Mouse (Mus musculus) ES-E14 (cell line): Measurements from ENCODE around the gene Rnf144b.

ENCODE experiments used
- CHD2 ChIP-seq: IDR thresholded peaks from 2 replicates; pipeline ENCODE4 v1.6.1; 2014; ENCODE audit warnings: mild to moderate bottlenecking, low read depth, low read length, inconsistent platforms
- ZC3H11A ChIP-seq: IDR thresholded peaks from 2 replicates; pipeline ENCODE4 v1.6.1; 2012; ENCODE audit warnings: low read depth, mild to moderate bottlenecking, inconsistent platforms, low read length, borderline replicate concordance
- ZNF384 ChIP-seq: IDR thresholded peaks from 2 replicates; pipeline ENCODE4 v1.6.1; 2012; ENCODE audit warnings: low read depth, low read length, inconsistent platforms

DNA sequence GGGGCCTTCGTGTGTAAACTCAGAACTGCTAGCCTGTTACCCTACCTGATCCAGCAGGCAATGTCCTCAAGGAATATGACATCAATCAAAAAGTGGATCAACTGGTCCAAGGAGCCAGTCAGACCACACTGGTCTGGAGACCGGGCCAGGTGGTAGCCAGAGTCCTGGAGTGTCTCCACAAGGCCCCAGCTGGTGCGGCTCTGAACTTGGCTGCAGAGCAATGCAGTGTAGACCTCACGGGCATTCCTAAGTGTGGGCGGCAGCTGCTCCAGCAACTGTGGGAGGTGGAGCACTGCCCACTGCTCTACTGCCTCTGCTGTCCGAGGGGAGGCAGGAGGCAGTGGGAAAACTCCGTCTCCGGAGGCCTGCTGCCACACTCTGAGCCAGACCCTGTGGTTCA, 55.7 kb downstream of the Rnf144b start:
- no peak for TF ChIP-seq ZC3H11A
- no peak for TF ChIP-seq ZNF384
- TF ChIP-seq CHD2: no peak
